Mouse (Mus musculus): ENCODE data around the gene Kif26b.

Kif26b gene

DNA sequence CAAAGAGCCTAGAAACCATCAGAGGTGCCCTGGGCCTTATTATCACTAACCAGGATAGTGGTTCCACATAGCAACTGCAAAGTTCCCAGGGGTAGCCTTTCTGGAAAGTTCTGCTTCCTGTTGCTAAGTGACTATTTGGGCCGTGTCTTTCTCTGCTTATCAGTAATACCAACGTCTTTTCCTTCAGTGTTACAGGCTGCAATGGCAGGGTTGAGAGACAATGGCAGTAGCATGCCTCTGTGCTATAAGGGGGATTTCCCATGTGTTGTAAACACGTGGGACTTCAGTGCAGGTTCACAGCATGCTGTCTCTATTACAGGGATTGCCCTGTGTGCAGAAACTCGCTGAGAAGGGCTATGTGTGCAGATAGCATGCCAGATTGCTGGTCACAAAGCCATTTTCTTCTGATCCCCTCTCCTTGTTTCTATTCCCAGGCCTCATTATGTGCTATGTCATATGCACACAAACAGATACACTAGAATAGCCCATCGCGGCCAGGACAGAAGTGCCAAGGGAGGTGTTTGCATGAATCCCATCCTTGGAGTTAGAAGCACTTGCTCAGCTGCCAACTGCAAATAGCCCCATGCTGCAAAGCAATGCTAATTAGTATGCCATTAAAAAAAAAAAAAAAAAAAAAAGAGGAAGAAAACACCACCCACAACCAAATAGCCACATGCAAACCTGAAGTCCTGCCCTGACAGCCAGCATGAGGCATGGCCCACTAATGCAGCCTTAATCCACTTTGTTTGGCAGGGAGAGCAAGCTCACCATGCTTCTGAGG lies 384.2 kb downstream of the Kif26b start:
- no peak for DNase-seq (ENCODE audit: low read depth, low spot score)

DNA sequence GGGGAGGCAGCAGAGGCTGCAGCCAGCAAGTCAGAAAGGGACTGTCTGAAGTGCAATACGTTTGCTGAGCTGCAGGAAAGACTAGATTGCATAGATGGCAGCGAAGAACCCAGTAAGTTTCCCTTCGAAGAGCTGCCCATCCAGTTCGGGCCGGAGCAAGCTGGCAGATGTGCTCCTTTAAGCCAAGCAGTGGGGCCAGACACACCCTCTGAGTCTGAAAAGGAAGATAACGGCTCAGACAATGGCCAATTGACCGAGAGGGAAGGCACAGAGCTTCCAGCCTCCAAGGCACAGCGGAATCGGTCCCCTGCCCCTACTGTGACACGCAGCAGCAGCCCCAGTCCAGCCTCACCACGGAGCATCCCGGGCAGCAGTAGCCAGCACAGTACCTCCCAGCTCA lies 386.1 kb downstream of the Kif26b start:
- no peak for DNase-seq (ENCODE audit: low read depth, low spot score)

DNA sequence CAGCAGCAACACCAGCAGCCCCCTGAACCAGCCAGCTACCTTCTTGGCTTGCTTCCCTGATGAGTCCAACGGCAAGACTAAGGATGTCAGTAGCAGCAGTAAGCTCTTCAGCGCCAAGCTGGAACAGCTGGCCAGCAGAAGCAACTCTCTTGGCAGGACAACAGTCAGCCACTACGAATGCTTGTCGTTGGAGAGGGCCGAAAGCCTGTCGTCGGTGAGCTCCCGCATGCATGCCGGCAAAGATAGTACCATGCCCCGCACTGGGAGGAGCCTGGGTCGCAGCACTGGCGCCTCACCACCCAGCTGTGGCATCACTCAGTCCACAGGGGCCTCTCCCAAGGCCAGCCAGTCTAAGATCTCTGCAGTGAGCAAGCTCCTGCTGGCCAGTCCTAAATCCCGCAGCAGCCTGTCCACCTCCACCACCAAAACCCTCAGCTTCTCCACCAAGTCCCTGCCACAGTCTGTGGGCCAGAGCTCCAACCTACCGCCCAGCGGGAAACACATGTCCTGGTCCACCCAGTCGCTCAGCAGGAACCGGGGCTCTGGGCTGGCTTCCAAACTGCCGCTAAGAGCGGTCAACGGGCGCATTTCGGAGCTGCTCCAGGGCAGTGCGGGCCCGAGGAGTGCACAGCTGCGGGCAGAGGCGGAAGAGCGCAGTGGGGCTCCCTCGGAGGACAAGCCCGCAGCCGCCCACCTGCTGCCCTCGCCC lies 388.4 kb downstream of the Kif26b start:
- no peak for DNase-seq (ENCODE audit: low read depth, low spot score)

DNA sequence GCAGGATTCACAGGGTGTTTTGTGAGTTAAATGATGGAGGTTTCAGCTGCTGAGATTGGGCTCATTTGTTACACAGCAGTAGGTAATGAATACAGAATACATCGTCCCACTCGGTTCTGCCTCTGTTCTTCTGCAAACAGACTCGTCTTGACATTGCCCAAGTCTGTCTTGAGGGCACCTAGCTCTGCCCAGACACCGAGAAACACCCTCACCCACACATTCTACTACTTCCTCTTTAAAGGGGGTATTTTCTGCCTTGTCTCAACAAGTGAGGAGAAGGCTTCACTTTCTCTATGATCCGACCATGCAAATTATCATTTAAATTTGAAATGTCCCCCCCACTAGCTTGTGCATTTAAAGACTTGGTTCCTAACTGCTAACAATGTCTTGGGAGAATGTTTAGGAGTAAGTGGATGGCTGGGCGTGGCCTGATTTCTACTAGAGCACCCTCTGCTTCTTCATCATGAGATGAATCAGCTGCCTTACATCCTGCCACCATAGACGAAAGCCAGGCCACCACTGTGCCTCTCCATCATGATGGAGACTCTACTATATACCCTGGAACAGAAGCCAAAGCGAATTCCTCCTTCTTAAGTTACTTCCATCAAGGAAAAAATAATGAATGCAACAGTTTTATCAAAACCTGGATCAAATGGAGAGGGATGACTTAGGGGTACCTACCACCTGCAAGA lies 395.7 kb downstream of the Kif26b start:
- no peak for DNase-seq (ENCODE audit: low read depth, low spot score)

DNA sequence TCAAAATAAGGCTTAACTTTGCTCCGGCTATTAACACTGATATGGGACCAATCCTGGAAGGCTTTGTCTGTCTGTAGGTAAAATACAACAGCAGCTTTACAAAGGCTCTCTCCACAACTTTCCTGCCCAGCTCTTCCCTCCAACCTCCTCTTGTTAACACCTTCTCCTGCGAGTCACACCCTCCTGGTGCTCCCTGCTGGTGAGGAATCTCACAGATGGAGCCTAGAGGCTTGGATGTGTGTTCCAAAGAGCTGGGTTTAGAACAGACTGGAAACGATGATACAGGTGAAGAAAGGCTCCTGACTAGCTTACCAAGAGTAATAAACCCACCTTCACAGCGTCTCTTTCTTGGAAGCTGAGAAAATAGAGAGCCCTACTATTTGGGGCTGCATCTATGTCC lies 400.6 kb downstream of the Kif26b start:
- DNase-seq (ENCODE audit: low read depth, low spot score): no peak

DNA sequence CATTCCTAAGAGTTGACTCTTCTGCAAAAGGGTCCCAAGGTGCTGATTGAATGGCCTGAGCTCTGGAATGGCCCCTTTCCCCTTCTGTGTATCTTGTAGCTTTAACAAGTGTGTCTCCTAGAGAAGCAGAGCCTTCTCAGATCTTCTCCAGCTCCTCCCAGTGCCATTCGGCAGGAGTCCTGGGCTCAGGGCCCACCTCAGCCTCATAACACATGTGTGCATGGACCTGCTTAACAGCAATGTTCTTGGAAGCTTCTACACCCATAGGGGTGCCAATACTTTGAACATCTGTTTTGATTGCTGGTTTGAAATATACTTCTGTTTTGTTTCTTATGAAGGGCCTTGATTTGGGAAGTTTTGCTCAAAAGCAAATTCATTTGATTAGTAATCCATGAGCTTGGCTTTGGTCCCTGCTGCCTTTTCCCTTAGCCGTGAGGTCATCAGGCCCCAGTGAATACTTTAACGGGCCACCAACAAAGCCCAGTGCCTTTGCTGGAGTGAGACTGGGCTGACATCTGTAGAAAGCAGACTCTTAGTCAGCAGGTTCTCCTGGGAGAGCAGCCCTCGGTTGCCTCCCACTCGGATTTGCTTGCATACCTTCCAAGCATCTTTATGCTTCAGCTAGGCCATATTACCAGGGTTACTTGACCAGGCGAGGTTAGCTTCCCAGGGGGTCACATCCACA lies 405.2 kb downstream of the Kif26b start:
- no peak for DNase-seq (ENCODE audit: low read depth, low spot score)

DNA sequence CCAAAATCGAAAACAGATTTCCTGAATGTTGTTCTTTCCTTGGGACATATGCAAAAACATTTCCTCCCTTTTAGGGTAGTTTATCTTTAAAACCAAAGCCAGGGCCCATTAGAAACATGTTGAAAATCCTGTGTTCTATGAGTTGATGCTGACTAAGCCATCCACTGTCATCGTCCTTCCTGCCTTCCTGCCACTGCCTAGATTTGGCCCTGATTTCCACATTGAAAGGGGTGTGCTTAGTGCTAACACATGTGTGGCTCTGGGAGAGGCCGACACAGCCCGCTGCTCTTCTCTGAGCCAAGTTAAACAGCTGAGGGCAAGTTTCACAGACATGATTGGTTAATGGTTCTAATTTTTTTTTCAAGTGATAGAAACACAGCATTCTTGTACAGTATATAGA lies 407.5 kb downstream of the Kif26b start:
- no peak for DNase-seq (ENCODE audit: low read depth, low spot score)

DNA sequence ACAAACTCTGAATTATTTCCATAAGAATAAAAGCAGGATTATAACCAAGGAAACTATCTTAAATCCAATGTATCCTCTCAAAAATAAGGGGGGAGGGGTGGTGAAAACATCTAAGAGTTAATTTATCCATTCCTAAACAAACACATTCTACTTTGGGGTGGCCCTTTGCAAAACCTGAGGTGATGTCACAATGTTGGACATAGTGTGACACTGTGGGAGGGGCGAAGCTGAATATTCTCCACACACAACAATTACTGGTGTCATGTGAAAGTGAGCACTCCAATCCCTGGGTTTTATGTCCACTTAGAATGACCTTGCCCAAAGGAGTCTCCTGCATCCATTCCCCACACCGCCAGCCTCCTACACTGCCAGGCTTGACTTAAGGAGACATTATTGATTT lies 408.1 kb downstream of the Kif26b start:
- DNase-seq (ENCODE audit: low read depth, low spot score): no peak

DNA sequence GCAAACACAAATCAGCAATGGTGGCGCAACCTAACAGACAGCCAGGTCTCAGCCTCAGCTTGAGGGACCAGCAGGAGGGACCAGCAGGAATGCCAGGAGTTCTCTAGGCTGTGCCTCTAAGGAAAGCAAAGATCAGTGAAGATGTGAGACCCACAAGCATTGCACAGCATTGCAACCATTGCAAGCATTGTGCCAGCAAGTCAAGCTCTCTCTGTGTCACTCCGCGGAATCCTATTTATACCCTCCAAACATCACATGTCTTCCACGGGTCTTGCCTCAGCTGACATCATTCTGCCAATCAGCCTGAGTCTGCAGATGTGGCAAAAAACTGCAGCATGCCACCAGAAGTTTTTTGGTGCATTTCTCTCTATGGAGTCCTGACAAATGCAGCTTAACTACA lies 411.4 kb downstream of the Kif26b start:
- no peak for DNase-seq (ENCODE audit: low read depth, low spot score)

DNA sequence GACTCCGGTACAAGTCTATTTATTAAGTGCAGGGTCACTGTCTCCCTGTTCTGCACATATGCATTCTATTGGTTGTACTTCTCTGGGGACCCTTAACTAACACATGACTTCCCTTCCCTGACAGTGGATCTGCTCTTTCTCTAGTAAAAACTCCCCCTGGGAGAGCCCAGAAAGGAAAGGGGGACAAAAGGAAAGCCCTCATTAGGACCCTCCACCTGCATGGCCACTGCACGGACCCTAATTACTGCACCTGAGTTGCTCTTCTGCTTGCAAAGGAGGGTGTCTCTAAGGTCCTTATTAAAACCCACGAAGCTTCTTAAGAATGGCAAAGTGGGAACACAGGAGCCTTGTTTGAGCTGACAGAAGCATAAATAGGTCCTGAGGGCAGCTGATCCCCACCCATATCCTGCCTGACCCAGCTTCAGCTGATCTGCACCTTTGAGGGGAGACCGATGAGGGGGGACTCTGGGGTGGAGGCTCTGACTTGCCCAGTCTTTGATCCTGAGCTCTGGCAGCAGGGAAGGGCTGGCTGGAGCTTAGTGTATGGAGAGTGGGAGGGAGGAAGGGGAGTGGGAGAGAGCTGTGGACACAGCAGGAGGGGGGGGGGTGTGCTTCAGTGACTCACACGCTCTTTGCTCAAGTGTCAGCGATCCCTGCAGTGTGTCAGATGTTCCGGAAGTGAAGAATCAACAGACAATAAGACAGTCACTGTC lies 413.5 kb downstream of the Kif26b start:
- DNase-seq (ENCODE audit: low read depth, low spot score): no peak

DNA sequence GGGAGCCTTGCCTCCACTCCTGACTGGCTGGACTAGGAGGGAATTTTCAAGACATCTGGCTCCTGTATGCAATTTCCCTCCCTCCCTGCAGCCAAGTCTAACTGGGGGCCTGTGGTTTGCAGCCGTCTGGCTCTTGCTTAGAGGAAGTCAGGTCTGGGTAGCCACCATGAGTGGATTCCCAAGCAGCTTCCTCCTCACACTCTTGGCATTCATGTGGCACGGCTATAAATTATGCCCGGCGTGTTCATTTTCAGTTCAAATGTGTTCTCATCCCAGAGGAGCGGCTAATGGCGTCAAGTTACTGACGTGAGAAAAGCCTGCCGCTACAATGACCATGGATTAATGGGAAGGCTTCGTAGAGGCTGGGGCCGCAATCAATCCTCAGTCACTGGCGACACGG lies 424.0 kb downstream of the Kif26b start:
- no peak for DNase-seq (ENCODE audit: low read depth, low spot score)

DNA sequence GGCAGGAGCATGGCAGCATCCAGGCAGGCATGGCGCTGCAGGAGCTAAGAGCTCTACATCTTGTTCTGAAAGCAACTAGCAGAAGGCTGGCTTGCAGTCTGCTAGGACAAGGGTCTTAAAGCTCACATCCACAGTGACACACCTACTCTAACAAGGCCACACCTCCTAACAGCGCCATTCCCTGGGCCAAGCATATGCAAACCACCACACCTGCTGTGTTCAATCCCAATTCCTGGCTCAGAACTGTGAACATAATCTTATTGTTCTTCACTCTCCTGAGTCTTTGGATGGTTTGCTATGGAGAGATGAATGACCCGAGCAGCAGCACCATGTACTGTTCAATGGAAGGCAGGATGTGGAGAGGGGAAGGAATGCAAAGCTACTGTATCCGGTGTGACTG lies 429.7 kb downstream of the Kif26b start:
- no peak for DNase-seq (ENCODE audit: low read depth, low spot score)

DNA sequence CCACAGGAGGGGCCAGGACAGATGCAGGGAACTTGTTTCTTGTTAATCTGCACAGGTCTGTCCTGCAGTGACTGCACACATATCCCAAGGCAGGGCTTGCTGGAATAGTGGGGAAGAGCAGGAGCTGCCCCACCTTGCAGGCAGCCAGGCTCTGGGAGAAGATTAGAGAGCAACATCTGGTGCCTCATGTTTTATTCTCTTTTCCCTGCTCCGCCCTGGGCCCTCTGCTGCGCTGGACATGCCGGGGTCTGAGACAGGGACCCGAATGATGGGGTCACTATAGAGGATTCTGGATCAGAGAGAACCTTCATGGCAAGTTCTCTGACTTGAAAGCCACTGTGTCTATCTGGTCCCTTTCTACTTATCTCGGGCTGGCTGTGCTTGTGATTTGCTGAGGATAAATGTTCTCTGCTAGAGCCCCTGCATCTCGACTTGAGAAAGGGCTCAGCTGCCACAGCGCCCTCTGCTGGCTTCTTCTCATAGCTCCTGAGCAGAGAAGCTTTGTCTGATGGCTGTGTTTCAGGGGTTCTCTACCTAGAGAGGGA lies 431.2 kb downstream of the Kif26b start:
- no peak for DNase-seq (ENCODE audit: low read depth, low spot score)

DNA sequence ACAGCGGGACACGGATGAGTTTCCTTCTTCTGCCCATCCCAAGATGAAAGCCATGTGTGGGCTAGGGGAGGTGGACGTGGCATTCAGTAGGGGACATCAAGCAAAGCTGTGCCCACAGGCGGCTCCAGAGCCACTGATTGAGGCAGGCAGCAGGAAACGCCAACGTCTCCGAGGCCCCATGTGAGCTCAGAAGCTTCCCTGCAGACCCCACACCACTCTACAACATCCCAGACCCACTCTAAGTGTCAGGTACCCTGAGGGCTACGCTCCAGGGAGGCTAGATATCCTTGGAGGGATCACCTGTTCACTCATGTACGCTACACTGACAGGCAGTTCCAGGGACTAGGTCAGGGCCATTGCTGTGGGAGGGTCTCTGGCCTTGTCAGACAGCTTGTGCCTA lies 432.7 kb downstream of the Kif26b start:
- no peak for DNase-seq (ENCODE audit: low read depth, low spot score)

DNA sequence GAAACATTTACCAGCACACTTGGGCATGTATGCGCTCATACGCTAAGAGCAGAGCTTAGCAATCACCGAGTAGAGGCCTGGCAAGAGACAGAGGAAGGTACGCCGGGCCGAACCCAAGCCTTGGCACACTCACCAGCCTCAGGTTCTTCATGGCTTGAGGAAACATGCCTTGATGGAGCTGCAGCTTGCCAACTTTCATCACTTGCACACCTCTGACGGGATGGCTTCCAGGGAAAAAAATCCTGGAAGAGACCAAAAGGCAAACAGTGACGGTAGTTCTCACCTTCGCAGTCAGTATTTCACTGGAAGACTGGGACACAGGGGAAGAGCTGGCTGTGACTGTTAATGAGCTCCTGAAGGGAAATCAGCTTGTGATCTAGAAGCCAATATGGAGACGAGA lies 443.1 kb downstream of the Kif26b start:
- DNase-seq (ENCODE audit: low read depth, low spot score): no peak

DNA sequence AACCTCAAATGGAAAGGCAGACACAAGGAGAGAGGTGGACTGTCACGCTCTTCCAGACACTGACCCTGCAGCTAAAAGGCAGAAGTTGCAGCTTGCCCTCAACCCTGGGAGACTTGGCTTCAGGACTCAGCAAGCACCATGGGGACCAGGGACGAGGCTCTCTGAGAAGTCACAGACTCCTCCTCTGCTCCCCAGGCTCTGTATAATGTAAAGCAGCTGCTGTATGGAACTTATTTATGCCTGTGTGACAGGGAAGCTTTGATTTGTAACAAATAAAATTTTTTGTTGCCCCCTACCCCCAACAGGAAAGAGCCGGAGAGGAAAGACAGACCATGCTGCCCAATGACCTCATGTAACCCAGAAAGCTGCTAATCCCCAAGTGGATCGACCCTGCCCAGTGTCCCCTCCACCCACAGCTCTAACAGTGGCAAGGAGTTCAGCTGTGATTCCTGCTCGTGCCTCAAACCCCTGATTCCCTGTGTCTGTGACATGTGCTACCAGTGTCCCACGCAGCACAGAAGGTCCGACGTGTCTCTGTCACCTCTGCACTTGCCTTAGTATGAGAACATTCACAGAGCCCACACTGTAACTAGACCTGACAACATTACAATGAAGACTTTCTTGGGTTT lies 449.8 kb downstream of the Kif26b start:
- DNase-seq (ENCODE audit: low read depth, low spot score): no peak

DNA sequence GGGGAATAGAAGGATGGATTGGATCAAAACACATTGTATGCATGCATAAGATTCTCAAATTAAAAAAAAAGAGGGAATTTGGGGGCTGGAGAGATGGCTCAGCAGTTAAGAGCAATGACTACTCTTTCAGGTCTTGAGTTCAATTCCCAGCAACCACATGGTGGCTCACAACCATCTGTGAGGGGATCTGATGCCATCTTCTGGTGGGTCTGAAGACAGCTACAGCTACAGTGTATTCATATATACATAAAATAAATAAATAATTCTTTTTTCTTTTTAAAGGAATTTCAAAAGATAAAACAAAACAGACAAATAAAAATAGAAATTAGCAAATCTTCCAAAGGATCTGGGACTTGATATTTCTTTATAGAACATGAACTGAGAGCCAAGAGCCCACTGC lies 451.3 kb downstream of the Kif26b start:
- no peak for DNase-seq (ENCODE audit: low read depth, low spot score)

DNA sequence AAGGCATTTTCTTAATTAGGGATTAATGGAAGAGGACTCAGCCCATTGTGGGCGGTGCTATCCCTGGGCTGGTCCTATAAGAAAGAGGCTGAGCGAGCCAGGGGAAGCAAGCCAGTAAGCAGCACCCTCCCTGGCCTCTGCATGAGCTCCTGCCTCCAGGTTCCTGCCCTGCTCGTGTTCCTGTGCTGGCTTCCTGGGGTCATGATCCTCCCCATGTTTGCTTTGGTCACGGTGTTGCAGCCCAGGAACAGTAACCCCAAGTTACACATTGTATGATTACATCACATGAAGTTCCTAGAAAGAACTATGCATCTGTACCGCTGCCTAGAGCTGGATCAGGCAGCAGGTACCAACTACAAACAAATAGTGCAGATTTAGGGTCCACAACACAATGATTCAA lies 452.7 kb downstream of the Kif26b start:
- DNase-seq (ENCODE audit: low read depth, low spot score): no peak

DNA sequence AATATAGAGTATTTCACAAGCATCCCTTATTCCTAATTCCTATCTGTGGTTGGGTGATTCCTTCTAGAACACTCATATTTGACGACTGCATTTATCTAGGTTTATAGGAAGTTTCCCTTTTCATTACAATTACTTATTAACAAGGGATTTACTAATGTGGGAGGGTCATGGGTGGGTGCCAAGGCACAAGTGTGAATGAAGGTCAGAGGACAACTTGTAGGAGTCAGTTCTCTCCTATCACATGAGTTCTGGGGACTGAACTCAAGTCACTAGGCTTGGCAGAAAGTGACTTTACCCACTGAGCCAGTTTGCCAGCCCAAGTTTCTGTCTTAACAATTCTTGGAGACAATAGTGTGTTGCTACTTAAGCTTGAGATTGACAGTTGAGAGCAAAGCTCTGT lies 459.3 kb downstream of the Kif26b start:
- DNase-seq (ENCODE audit: low read depth, low spot score): no peak
